Mouse (Mus musculus) midbrain, embryonic 16.5 days (tissue): ENCODE results near the gene Dnah12. TPM values are rescaled to one million over a fixed set of nuclear protein-coding genes. Genes with fewer than 3 reads are reported as not detected.
A peak's percentile ranks its signal among the peaks of the same experiment; 100 is the strongest.
"Not testable (repeated sequence)": the region's sequence is repeated elsewhere in the genome, so short reads cannot be mapped to it uniquely, and the experiment has no call there.

Experiments
- ATAC-seq: fragments of 200-750 bp; cut with Nextera tagmentation; 2 replicates; pipeline ENCODE4 v1.8.0; 2017; ENCODE audit warnings: moderate TSS enrichment
- H3K27ac ChIP-seq: fragments of 300-500 bp; sonication (generic); 2 replicates; pipeline ENCODE4 v1.5.1; 2014; ENCODE audit warnings: mild to moderate bottlenecking, low read length, mixed read lengths
- H3K27me3 ChIP-seq: fragments of 300-500 bp; sonication (generic); 2 replicates; pipeline ENCODE4 v1.6.1; 2014; ENCODE audit warnings: low read depth, low read length, mixed read lengths; ENCODE audit not compliant: control insufficient read depth, insufficient read depth
- H3K36me3 ChIP-seq: fragments of 300-500 bp; sonication (generic); 2 replicates; pipeline ENCODE4 v1.6.1; 2014; ENCODE audit warnings: mild to moderate bottlenecking, low read length, moderate library complexity, mixed read lengths; ENCODE audit not compliant: control insufficient read depth, insufficient read depth
- H3K4me1 ChIP-seq: fragments of 300-500 bp; sonication (generic); 2 replicates; pipeline ENCODE4 v1.6.1; 2014; ENCODE audit warnings: mild to moderate bottlenecking, low read length, mixed read lengths; ENCODE audit not compliant: control insufficient read depth, insufficient read depth
- H3K4me2 ChIP-seq: fragments of 300-500 bp; sonication (generic); 2 replicates; pipeline ENCODE4 v1.6.1; 2014; ENCODE audit warnings: mild to moderate bottlenecking, low read length, mixed read lengths
- H3K4me3 ChIP-seq: fragments of 300-500 bp; sonication (generic); 2 replicates; pipeline ENCODE4 v1.5.1; 2014; ENCODE audit warnings: low read depth, mild to moderate bottlenecking, low read length, moderate library complexity, mixed read lengths
- H3K9ac ChIP-seq: fragments of 300-500 bp; sonication (generic); 2 replicates; pipeline ENCODE4 v1.6.1; 2014; ENCODE audit warnings: low read depth, low read length, mixed read lengths
- H3K9me3 ChIP-seq: fragments of 300-500 bp; sonication (generic); replicated peaks from 2 replicates; pipeline ENCODE4 v1.6.1; 2014; ENCODE audit warnings: mild to moderate bottlenecking, low read length, mixed read lengths; ENCODE audit not compliant: control insufficient read depth, poor library complexity, severe bottlenecking
- WGBS: fragments of 180-500 bp; shearing (Covaris S2); extraction: QIAGEN DNeasy Blood & Tissue Kit; methylation state at CpG from one replicate; pipeline ENCODE4 v1.1.7; 2014; 5-methylcytosine and 5-hydroxymethylcytosine counted together
- polyA plus RNA-seq: library from polyadenylated mRNA; unstranded; fragments of >200 nt; fragmentation: Nextera tagmentation; extraction: Ambion mirVana; gene quantifications from 2 replicates; pipeline ENCODE4 v1.2.1, GENCODE M21; 2015

Dnah12 gene
- polyA plus RNA-seq, 1 experiment from 2014 or later = 0.19 TPM

DNA sequence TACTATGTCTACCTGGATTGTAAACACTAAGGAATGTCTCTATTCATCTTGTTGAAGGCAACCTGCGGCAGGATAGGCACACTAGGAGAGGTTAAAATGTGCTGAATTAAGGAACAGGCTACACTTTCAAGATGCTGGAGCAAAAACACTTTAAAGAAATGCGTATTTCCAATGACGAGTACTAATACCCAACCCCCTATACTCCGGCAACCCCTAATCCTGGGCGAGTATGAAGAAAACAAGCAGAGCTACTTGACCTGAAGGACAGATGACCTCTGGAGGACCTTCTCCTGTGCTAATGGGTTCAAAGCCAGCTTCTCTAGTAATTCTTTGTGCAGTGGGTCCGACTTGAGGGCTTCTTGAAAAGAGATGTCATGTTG is 25.1 kb upstream of the Dnah12 start:
- Histone ChIP-seq H3K9me3 (no peaks in the 10 kb centered on the region), H3K4me1 (peaks cover 26% of the 10 kb centered on the region), H3K36me3 (peaks cover 3% of the 10 kb centered on the region; the same call in 1 of the 2 replicates), H3K27me3 (no peaks in the 10 kb centered on the region), H3K4me3 (peak overlapping the region; percentile 92), H3K4me2 (peak overlapping the region; percentile 95), H3K27ac (no peak overlapping the region), H3K9ac (peak overlapping the region; percentile 77)
- ATAC-seq = no peak
- WGBS = 22% methylated on average over 6 of the region's 6 CpGs

- peak overlapping the region; percentile 95 for H3K4me2 ChIP-seq
- H3K9ac ChIP-seq = peak overlapping the region; percentile 77
- H3K4me1 ChIP-seq = peaks cover 26% of the 10 kb centered on the region
- H3K27me3 ChIP-seq = no peaks in the 10 kb centered on the region
- H3K36me3 ChIP-seq = peaks cover 3% of the 10 kb centered on the region; the same call in 1 of the 2 replicates
- H3K4me3 ChIP-seq = peak overlapping the region; percentile 92
- 1% methylated on average over 73 of the region's 73 CpGs for WGBS
- H3K9me3 ChIP-seq = no peaks in the 10 kb centered on the region
- peak; percentile 63 for ATAC-seq
- H3K27ac ChIP-seq = peak overlapping the region; percentile 96
These were observed 24.4 kb upstream of the Dnah12 start for GRCm38 (mm10) chr14:26668371-26669291.

DNA sequence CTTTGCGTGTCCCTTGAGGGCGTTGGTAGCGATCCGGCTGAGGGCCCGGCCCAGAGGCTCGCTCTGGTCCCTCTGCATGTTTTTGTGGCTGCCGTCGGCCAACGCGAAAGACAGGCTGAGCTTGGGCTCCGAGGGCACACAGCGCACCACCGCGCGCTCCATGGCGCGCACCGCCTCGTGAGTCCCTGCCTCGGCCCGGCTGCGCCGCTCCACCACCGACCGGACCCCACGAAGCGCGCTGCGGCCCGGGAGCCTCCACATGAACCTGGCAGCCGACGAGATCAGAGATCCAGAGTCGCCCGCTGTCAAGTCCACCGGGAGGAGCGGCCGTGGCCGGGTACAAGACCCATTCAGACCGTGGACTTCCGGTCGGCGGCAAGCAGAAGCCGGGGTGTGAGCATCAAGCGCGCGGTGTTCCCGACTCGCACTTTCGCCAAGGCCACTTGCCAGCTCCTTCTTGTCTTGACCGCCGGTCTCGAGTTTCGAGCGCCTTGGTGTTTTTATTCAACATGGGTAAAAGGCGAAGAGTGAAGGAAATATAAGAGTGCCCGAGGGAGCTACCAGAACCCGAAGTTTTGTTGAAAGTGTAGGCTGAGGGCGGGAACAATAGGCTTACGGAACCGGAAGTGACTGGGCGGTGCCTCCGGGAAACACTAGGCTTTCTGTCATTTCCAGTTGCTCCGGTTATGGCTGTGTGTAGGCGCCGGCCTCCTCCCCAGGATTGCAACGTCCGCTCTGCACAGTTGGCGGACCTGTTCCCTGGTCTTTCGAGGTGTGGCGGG is 23.6 kb upstream of the Dnah12 start, which contains the start of gene Pde12:
Gene Pde12 (minus strand): TSS at position 592 of the 782 bp plus-strand sequence.
- Histone ChIP-seq H3K27me3 (no peaks in the 10 kb centered on the region), H3K9ac (peak within 1 kb of the TSS; percentile 77), H3K4me3 (peak within 1 kb of the TSS; percentile 92), H3K9me3 (no peaks in the 10 kb centered on the region), H3K27ac (peak within 1 kb of the TSS; percentile 96), H3K36me3 (peaks cover 3% of the 10 kb centered on the region; the same call in 1 of the 2 replicates), H3K4me2 (peak within 1 kb of the TSS; percentile 95), H3K4me1 (peaks cover 26% of the 10 kb centered on the region)
- peak; percentile 96 for ATAC-seq
- WGBS = 0% methylated on average over 69 of the region's 70 CpGs

DNA sequence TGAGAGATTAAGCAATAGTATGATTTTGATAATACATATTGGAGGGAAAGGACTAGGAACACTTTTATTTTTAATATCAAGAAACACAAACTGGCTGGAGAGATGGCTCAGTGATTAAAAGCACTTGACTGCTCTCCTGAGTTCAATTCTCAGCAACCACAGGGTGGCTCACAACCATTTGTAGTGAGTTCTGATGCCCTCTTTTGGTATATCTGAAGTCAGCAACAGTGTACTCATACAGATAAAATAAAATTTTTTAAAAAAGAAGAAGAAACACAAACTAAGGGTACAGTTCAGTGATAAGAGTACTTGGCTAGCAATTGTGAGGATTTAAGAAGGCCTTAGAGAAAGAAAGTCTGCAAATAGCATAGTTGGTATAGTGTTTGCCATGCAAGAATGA is 22.1 kb upstream of the Dnah12 start:
- no peak overlapping the region for H3K4me2 ChIP-seq

DNA sequence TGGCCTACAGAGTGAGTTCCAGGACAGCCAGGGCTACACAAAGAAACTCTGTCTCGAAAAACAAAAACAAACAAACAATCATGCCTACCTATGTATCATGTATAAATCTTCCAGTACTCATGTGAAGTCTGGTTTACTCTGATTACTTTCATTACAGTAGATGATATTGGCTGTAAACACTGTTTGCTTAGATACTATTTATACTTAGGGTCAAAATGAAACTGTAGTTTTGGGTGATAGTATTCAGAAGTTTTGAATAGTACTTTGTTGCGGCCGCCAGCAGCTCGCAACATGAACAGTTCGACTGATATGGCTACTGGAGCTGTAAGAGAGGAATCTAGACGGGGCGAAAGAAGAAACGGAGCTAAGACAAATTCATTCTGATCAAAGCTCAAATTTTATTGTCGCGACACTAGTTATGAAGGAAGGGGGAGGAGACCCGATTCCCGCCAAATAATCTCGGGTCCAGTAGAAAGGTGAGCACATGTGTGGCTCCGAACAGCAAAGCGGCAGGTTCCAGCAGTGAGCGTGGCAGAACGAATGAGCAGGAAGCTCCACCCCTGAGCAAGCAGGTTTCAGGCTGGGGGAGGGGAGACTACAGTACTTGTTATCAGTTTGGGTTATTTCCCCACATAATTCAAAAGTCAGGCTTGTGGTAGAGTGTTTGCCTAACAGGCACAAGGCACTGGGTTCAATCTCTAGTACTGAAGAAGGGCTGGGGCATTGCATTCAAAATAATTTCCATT is 21.0 kb upstream of the Dnah12 start:
- H3K4me1 ChIP-seq = peaks cover 16% of the 10 kb centered on the region
- not testable (repeated sequence) for ATAC-seq, H3K36me3 ChIP-seq, H3K27me3 ChIP-seq, H3K4me3 ChIP-seq, H3K9me3 ChIP-seq, H3K4me2 ChIP-seq, H3K9ac ChIP-seq, H3K27ac ChIP-seq
- 69% methylated on average over 17 of the region's 17 CpGs for WGBS

More for the DNA sequence above, 22.1 kb upstream of the Dnah12 start:
- Histone ChIP-seq H3K27ac (no peak overlapping the region), H3K36me3 (no peaks in the 10 kb centered on the region), H3K4me3 (no peak overlapping the region), H3K9me3 (no peaks in the 10 kb centered on the region), H3K4me1 (peaks cover 26% of the 10 kb centered on the region), H3K9ac (no peak overlapping the region), H3K27me3 (no peaks in the 10 kb centered on the region)
- ATAC-seq = no peak

DNA sequence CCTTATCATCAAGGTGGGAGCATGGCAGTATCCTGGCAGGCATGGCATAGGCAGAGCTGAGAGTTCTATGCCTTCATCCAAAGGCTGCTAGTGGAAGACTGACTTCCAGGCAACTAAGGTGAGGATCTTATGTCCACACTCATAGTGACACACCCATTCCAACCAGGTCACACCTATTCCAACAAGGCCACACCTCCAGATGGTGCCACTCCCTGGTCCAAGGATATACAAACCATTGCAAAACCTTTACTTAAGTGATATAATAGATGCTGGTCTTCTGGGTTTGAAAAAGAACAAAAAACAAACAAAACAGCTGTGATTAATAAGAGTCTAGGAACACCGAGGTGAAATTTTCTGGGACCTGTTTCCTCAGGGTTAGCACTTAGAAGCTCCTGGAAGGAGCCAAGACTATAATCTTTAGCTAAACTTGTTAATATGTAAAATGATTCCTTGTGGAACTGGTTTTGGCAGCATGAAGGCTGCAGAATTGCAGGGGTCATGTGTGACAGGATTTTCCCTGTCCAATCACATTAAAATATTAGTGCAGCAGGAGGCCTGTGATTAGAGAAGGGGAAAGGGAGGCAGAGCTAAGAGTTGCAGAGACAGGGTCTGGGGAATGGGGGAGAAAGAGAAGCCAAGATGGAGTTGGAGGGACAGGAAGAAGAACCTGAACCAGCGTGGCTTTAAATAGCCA is 18.5 kb upstream of the Dnah12 start:
- not testable (repeated sequence) for H3K4me1 ChIP-seq, H3K9me3 ChIP-seq, H3K27ac ChIP-seq, H3K4me2 ChIP-seq, H3K4me3 ChIP-seq, ATAC-seq, H3K27me3 ChIP-seq, H3K36me3 ChIP-seq, H3K9ac ChIP-seq
- WGBS = 85% methylated on average over 2 of the region's 2 CpGs

DNA sequence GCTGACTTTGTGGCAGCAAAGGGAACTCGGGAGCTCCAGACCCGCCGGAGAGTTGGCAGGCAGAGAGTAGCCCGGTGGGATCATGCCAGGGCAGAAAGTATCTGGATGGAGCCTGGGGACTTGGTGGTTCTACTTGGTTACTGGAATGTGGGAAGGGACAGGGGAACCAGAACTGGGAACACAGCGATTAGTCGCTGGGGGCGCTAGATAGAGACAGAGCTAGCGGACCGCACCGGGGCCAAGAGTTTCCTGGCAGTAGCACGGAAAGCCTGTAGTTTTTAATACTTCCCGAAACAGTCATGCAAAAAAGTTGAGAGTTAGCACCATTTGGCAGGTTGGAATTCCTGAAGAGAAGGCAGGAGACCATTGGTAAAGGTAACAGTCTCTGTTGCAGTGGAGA is 17.7 kb upstream of the Dnah12 start:
- Histone ChIP-seq H3K9ac (no peak overlapping the region), H3K4me3 (no peak overlapping the region), H3K36me3 (no peaks in the 10 kb centered on the region), H3K27me3 (no peaks in the 10 kb centered on the region), H3K4me1 (peaks cover 4% of the 10 kb centered on the region), H3K4me2 (no peak overlapping the region), H3K27ac (no peak overlapping the region), H3K9me3 (no peaks in the 10 kb centered on the region)
- WGBS = 22% methylated on average over 12 of the region's 12 CpGs
- no peak for ATAC-seq

GRCm38 (mm10) chr14:26675791-26676190 is 17.3 kb upstream of the Dnah12 start:
- WGBS = 84% methylated on average over 5 of the region's 5 CpGs
- no peak overlapping the region for H3K4me2 ChIP-seq

More at GRCm38 (mm10) chr14:26675791-26676190, 17.3 kb upstream of the Dnah12 start:
- Histone ChIP-seq H3K4me1 (no peaks in the 10 kb centered on the region), H3K9me3 (no peaks in the 10 kb centered on the region), H3K27me3 (no peaks in the 10 kb centered on the region), H3K27ac (no peak overlapping the region), H3K36me3 (no peaks in the 10 kb centered on the region), H3K4me3 (no peak overlapping the region), H3K9ac (no peak overlapping the region)
- no peak for ATAC-seq
